Mouse (Mus musculus): ENCODE results near the gene Ptpn22.

Ptpn22 gene

GRCm38 (mm10) chr3:103925302-103925701, 65.7 kb downstream of the Ptpn22 start:
- no peak for DNase-seq (ENCODE audit: low spot score)

- DNase-seq (ENCODE audit: low spot score) = no peak
Measured at GRCm38 (mm10) chr3:103927511-103927910, 67.9 kb downstream of the Ptpn22 start.

- no peak for DNase-seq (ENCODE audit: low spot score)
Measured at GRCm38 (mm10) chr3:103944794-103945562, 85.4 kb downstream of the Ptpn22 start.

GRCm38 (mm10) chr3:103948666-103949065, 89.1 kb downstream of the Ptpn22 start:
- no peak for DNase-seq (ENCODE audit: low spot score)

GRCm38 (mm10) chr3:103960622-103961021, 101.0 kb downstream of the Ptpn22 start:
- no peak for DNase-seq (ENCODE audit: low spot score)
